Mouse (Mus musculus) hindbrain, embryonic 16.5 days (tissue): ENCODE results near the gene Gpc2. TPM values are rescaled to one million over a fixed set of nuclear protein-coding genes. Genes with fewer than 3 reads are reported as not detected.

Experiments used
- ATAC-seq: fragments of 200-750 bp; cut with Nextera tagmentation; 2 replicates; pipeline ENCODE4 v1.8.0; 2017; ENCODE audit warnings: moderate TSS enrichment, moderate library complexity
- H3K27ac ChIP-seq: fragments of 300-500 bp; sonication (generic); 2 replicates; pipeline ENCODE4 v1.5.1; 2014; ENCODE audit warnings: low read depth, mild to moderate bottlenecking, control low read depth, low read length, moderate library complexity
- H3K27me3 ChIP-seq: fragments of 300-500 bp; sonication (generic); replicated peaks from 2 replicates; pipeline ENCODE4 v1.6.1; 2014; ENCODE audit warnings: low read length; ENCODE audit not compliant: control insufficient read depth, insufficient read depth
- H3K36me3 ChIP-seq: fragments of 300-500 bp; sonication (generic); 2 replicates; pipeline ENCODE4 v1.6.1; 2014; ENCODE audit warnings: mild to moderate bottlenecking, low read length, moderate library complexity, mixed read lengths; ENCODE audit not compliant: control insufficient read depth, insufficient read depth
- H3K4me1 ChIP-seq: fragments of 300-500 bp; sonication (generic); 2 replicates; pipeline ENCODE4 v1.6.1; 2014; ENCODE audit warnings: low read depth, low read length; ENCODE audit not compliant: control insufficient read depth, insufficient read depth
- H3K4me2 ChIP-seq: fragments of 300-500 bp; sonication (generic); 2 replicates; pipeline ENCODE4 v1.6.1; 2014; ENCODE audit warnings: mild to moderate bottlenecking, low read length, control low read depth, moderate library complexity
- H3K4me3 ChIP-seq: fragments of 300-500 bp; sonication (generic); 2 replicates; pipeline ENCODE4 v1.5.1; 2014; ENCODE audit warnings: mild to moderate bottlenecking, low read length, control low read depth, moderate library complexity
- H3K9ac ChIP-seq: fragments of 300-500 bp; sonication (generic); 2 replicates; pipeline ENCODE4 v1.6.1; 2014; ENCODE audit warnings: low read depth, mild to moderate bottlenecking, control low read depth, low read length, moderate library complexity
- H3K9me3 ChIP-seq: fragments of 300-500 bp; sonication (generic); 2 replicates; pipeline ENCODE4 v1.6.1; 2014; ENCODE audit warnings: mild to moderate bottlenecking, low read length, moderate library complexity; ENCODE audit not compliant: control insufficient read depth
- WGBS: fragments of 180-500 bp; shearing (Covaris S2); extraction: QIAGEN DNeasy Blood & Tissue Kit; methylation state at CpG from one replicate; pipeline ENCODE4 v1.1.7; 2014; 5-methylcytosine and 5-hydroxymethylcytosine counted together
- polyA plus RNA-seq: library from polyadenylated mRNA; unstranded; fragments of >200 nt; fragmentation: Nextera tagmentation; extraction: Ambion mirVana; gene quantifications from 2 replicates; pipeline ENCODE4 v1.2.1, GENCODE M21; 2015

Gpc2 gene
- polyA plus RNA-seq: 113 and 140 TPM in 2 replicates

GRCm38 (mm10) chr5:138279585-138280424 is at the start of gene Gpc2, which contains the start of the genes Gm43720 and Stag3:
Gene Gpc2 (minus strand): TSS chr5:138280005.
Gene Gm43720 (minus strand): TSS chr5:138279958.
Gene Stag3 (plus strand): TSS chr5:138280240.
- peak within 1 kb of the TSS; percentile 57 for H3K27ac ChIP-seq
- 0% methylated on average over 50 of the region's 56 CpGs for WGBS
- ATAC-seq: peak; percentile 99
- peak within 1 kb of the TSS; percentile 52 for H3K4me3 ChIP-seq
- H3K4me2 ChIP-seq: peak within 1 kb of the TSS; percentile 72
- no peaks in the 10 kb centered on the region for H3K27me3 ChIP-seq
- H3K36me3 ChIP-seq: peaks cover 3% of the 10 kb centered on the region; the same call in 1 of the 2 replicates
- H3K9me3 ChIP-seq: peaks cover 2% of the 10 kb centered on the region; the same call in 1 of the 2 replicates
- peaks cover 30% of the 10 kb centered on the region for H3K4me1 ChIP-seq
- peak within 1 kb of the TSS; percentile 70 for H3K9ac ChIP-seq

- Histone ChIP-seq H3K36me3 (peaks cover 3% of the 10 kb centered on the region; the same call in 1 of the 2 replicates), H3K27ac (no peak overlapping the region), H3K4me1 (no peaks in the 10 kb centered on the region), H3K4me3 (no peak overlapping the region), H3K4me2 (no peak overlapping the region), H3K9ac (no peak overlapping the region), H3K9me3 (no peaks in the 10 kb centered on the region), H3K27me3 (no peaks in the 10 kb centered on the region)
- ATAC-seq: no peak
- 88% methylated on average over 3 of the region's 3 CpGs for WGBS
Measured at GRCm38 (mm10) chr5:138312795-138313194, 33.0 kb upstream of the Gpc2 start.

- Histone ChIP-seq H3K4me2 (no peak overlapping the region), H3K36me3 (peaks cover 2% of the 10 kb centered on the region; the same call in 1 of the 2 replicates), H3K27me3 (no peaks in the 10 kb centered on the region), H3K9ac (no peak overlapping the region), H3K4me1 (no peaks in the 10 kb centered on the region), H3K4me3 (no peak overlapping the region), H3K27ac (no peak overlapping the region), H3K9me3 (no peaks in the 10 kb centered on the region)
- WGBS: 90% methylated on average over 2 of the region's 2 CpGs
- ATAC-seq: no peak
Measured at GRCm38 (mm10) chr5:138299613-138300012, 19.8 kb upstream of the Gpc2 start.

- H3K4me3 ChIP-seq: no peak overlapping the region
- H3K9ac ChIP-seq: no peak overlapping the region
- ATAC-seq: no peak
- 0 out of 2 replicates have a peak, but pooled peaks cover 2% of the 10 kb centered on the region for H3K36me3 ChIP-seq
- no peak overlapping the region for H3K4me2 ChIP-seq
- no peaks in the 10 kb centered on the region for H3K4me1 ChIP-seq
- H3K27me3 ChIP-seq: no peaks in the 10 kb centered on the region
- H3K27ac ChIP-seq: no peak overlapping the region
- H3K9me3 ChIP-seq: no peaks in the 10 kb centered on the region
Measured at GRCm38 (mm10) chr5:138294158-138294557, 14.4 kb upstream of the Gpc2 start.

- Histone ChIP-seq H3K4me1 (no peaks in the 10 kb centered on the region), H3K27ac (no peak overlapping the region), H3K4me2 (no peak overlapping the region), H3K4me3 (no peak overlapping the region), H3K36me3 (0 out of 2 replicates have a peak, but pooled peaks cover 2% of the 10 kb centered on the region), H3K9me3 (no peaks in the 10 kb centered on the region), H3K9ac (no peak overlapping the region), H3K27me3 (no peaks in the 10 kb centered on the region)
- ATAC-seq: no peak
- 81% methylated on average over 1 of the region's 1 CpGs for WGBS
Measured at GRCm38 (mm10) chr5:138291638-138292037, 11.8 kb upstream of the Gpc2 start.

- H3K9me3 ChIP-seq: no peaks in the 10 kb centered on the region
- no peak overlapping the region for H3K27ac ChIP-seq
- 84% methylated on average over 3 of the region's 3 CpGs for WGBS
- no peak overlapping the region for H3K4me2 ChIP-seq
- no peak overlapping the region for H3K4me3 ChIP-seq
- 0 out of 2 replicates have a peak, but pooled peaks cover 2% of the 10 kb centered on the region for H3K36me3 ChIP-seq
- no peak overlapping the region for H3K9ac ChIP-seq
- no peaks in the 10 kb centered on the region for H3K4me1 ChIP-seq
- ATAC-seq: no peak
- no peaks in the 10 kb centered on the region for H3K27me3 ChIP-seq
Measured at GRCm38 (mm10) chr5:138287861-138288260, 8.1 kb upstream of the Gpc2 start.

GRCm38 (mm10) chr5:138283540-138283939 is 3.7 kb upstream of the Gpc2 start:
- Histone ChIP-seq H3K27me3 (no peaks in the 10 kb centered on the region), H3K4me1 (peaks cover 9% of the 10 kb centered on the region), H3K36me3 (no peaks in the 10 kb centered on the region), H3K9me3 (peaks cover 2% of the 10 kb centered on the region; the same call in 1 of the 2 replicates), H3K27ac (no peak overlapping the region), H3K4me2 (no peak overlapping the region), H3K9ac (no peak overlapping the region), H3K4me3 (no peak overlapping the region)
- ATAC-seq: no peak
- 64% methylated on average over 1 of the region's 1 CpGs for WGBS

GRCm38 (mm10) chr5:138281798-138282197 is 2.0 kb upstream of the Gpc2 start:
- H3K4me2 ChIP-seq: no peak overlapping the region
- H3K4me1 ChIP-seq: peaks cover 16% of the 10 kb centered on the region
- peaks cover 3% of the 10 kb centered on the region; the same call in 1 of the 2 replicates for H3K36me3 ChIP-seq
- no peak overlapping the region for H3K4me3 ChIP-seq
- H3K9me3 ChIP-seq: peaks cover 2% of the 10 kb centered on the region; the same call in 1 of the 2 replicates
- no peaks in the 10 kb centered on the region for H3K27me3 ChIP-seq
- H3K9ac ChIP-seq: no peak overlapping the region
- no peak for ATAC-seq
- H3K27ac ChIP-seq: no peak overlapping the region
- WGBS: 87% methylated on average over 2 of the region's 2 CpGs

- H3K9me3 ChIP-seq: peaks cover 2% of the 10 kb centered on the region; the same call in 1 of the 2 replicates
- H3K4me2 ChIP-seq: peak overlapping the region; percentile 72
- H3K9ac ChIP-seq: no peak overlapping the region
- peak overlapping the region; percentile 52; the same call in 1 of the 2 replicates for H3K4me3 ChIP-seq
- H3K4me1 ChIP-seq: peaks cover 20% of the 10 kb centered on the region
- ATAC-seq: no peak
- WGBS: 93% methylated on average over 15 of the region's 15 CpGs
- H3K27me3 ChIP-seq: no peaks in the 10 kb centered on the region
- H3K36me3 ChIP-seq: peaks cover 3% of the 10 kb centered on the region; the same call in 1 of the 2 replicates
- H3K27ac ChIP-seq: no peak overlapping the region
Measured at GRCm38 (mm10) chr5:138280829-138281228, 1.0 kb upstream of the Gpc2 start.
